14 mouse cellular contexts compared by ENCODE assay signal in the genomic region with DNA sequence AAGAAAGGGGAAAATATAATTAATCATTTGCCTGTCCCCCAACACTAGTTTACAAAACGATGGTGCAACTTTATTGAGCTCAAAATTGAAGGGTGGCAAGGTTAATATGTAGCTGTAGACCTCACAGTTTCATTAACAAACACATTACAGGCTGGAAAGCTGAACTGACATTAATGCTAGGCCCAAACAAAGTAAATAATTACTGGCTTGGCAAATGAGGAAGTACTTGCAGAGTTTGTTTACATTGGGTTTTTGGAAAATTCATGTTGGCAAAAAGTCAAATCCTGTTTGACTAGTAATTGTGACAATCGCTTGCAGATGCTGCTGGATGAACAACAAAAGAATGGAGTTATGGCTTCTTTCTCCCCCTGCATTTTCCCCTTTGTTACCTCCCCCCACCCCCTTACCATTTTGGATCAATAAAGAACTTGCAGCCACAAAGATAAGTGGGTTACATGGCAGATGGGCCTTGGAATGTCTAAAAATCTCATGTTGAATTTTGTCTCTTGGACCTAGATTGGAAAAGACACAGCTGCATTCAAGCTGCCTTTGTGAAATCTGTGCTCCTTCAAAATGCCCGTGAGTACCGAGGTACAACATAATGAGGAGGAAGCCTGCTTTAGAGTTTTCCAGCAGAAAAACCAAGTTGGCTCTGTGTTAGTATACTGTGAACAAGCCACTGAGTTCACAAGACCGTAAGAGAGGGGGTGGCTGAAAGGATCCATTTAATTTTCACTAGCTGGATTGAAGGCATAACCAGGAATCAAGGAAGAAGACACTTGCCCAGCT.
A peak's percentile ranks its signal among the peaks of the same experiment; 100 is the strongest.
DNase-seq lines count a peak whose midpoint lies in the region; ATAC-seq and TF ChIP-seq lines count a peak whose summit lies in the region.
"Had no signal": no experiment of that assay in that cellular context is flagged by ENCODE, and none has a peak within 500 bp of the region (broad histone marks: within the 10 kb centered on the region; RNA-seq: fewer than 3 reads in every experiment).

No protein-coding gene starts in this region.

- H3K79me2 ChIP-seq in liver, adult 2 months (ENCODE audit: control insufficient read depth, insufficient read depth, low read length) = no peaks in the 10 kb centered on the region

- peak; percentile 79 for DNase-seq in forebrain, embryonic 14.5 days (ENCODE audit: low spot score)
- DNase-seq in forebrain, embryonic 10.5 days (ENCODE audit: extremely low spot score, low spot score) = no peak
- peak; percentile 95 for DNase-seq in liver, adult 2 months (ENCODE audit: extremely low read depth, low read depth, low spot score)
- peak; percentile 71 for DNase-seq in brain, adult 2 months (ENCODE audit: low read depth, low spot score)
- peak; percentile 35 for DNase-seq in lung, postnatal 10 days
- no peak for DNase-seq in yolk sac, embryonic 10.5 days (ENCODE audit: low spot score)
- no peak for DNase-seq in embryo, embryonic 11 days
- DNase-seq: cerebellum, postnatal 10 days; gastrocnemius, postnatal 10 days had no signal

- no peak overlapping the region for H3K27ac ChIP-seq in forebrain, embryonic 14.5 days (ENCODE audit: low read depth, low read length)
- H3K27ac ChIP-seq in forebrain, embryonic 10.5 days = no peak overlapping the region
- H3K27ac ChIP-seq in liver, adult 2 months (replicated peaks; ENCODE audit: insufficient read depth, low read depth, low read length) = no peak overlapping the region
- no peak overlapping the region for H3K27ac ChIP-seq in liver, embryonic 12.5 days
- H3K27ac ChIP-seq: hindbrain, embryonic 12.5 days; macrophage had no signal

- no peaks in the 10 kb centered on the region for H3K36me3 ChIP-seq in forebrain, embryonic 14.5 days (ENCODE audit: control insufficient read depth, insufficient read depth, low read length)
- no peaks in the 10 kb centered on the region for H3K36me3 ChIP-seq in forebrain, embryonic 10.5 days (replicated peaks)
- no peaks in the 10 kb centered on the region for H3K36me3 ChIP-seq in liver, adult 2 months (ENCODE audit: control insufficient read depth, insufficient read depth, low read length)
- H3K36me3 ChIP-seq in liver, embryonic 12.5 days = no peaks in the 10 kb centered on the region
- H3K36me3 ChIP-seq: heart, embryonic 12.5 days; hindbrain, embryonic 12.5 days had no signal

- peaks cover 6% of the 10 kb centered on the region; the same call in 1 of the 2 replicates for H3K4me1 ChIP-seq in forebrain, embryonic 14.5 days (ENCODE audit: control insufficient read depth, insufficient read depth, low read length)
- H3K4me1 ChIP-seq in forebrain, embryonic 10.5 days = no peaks in the 10 kb centered on the region
- peaks cover 4% of the 10 kb centered on the region; the same call in 1 of the 2 replicates for H3K4me1 ChIP-seq in liver, adult 2 months (ENCODE audit: control insufficient read depth, insufficient read depth, low read length)
- no peaks in the 10 kb centered on the region for H3K4me1 ChIP-seq in liver, embryonic 12.5 days
- H3K4me1 ChIP-seq: heart, embryonic 12.5 days; hindbrain, embryonic 12.5 days had no signal

- 0 out of 2 replicates have a peak, but pooled peaks have one; percentile 44 for ATAC-seq in forebrain, embryonic 14.5 days
- no peak for ATAC-seq in liver, embryonic 12.5 days

- no peaks in the 10 kb centered on the region for H3K9me3 ChIP-seq in forebrain, embryonic 14.5 days (replicated peaks; ENCODE audit: control insufficient read depth, low read length)
- no peaks in the 10 kb centered on the region for H3K9me3 ChIP-seq in forebrain, embryonic 10.5 days
- H3K9me3 ChIP-seq in liver, embryonic 12.5 days (replicated peaks) = no peaks in the 10 kb centered on the region
- H3K9me3 ChIP-seq: heart, embryonic 12.5 days; hindbrain, embryonic 12.5 days had no signal

- H3K9ac ChIP-seq in forebrain, embryonic 14.5 days (ENCODE audit: low read length) = no peak overlapping the region
- H3K9ac ChIP-seq in liver, adult 2 months (ENCODE audit: low read depth, low read length) = no peak overlapping the region
- H3K9ac ChIP-seq in liver, embryonic 12.5 days = no peak overlapping the region
- H3K9ac ChIP-seq: heart, embryonic 12.5 days; hindbrain, embryonic 12.5 days had no signal

- H3K4me2 ChIP-seq in forebrain, embryonic 14.5 days (ENCODE audit: low read length) = no peak overlapping the region
- no peak overlapping the region for H3K4me2 ChIP-seq in liver, embryonic 12.5 days
- H3K4me2 ChIP-seq: heart, embryonic 12.5 days; hindbrain, embryonic 12.5 days had no signal

- H3K27me3 ChIP-seq in forebrain, embryonic 14.5 days (replicated peaks; ENCODE audit: control insufficient read depth, insufficient read depth, low read length) = no peaks in the 10 kb centered on the region
- H3K27me3 ChIP-seq in forebrain, embryonic 10.5 days (ENCODE audit: poor library complexity, severe bottlenecking) = no peaks in the 10 kb centered on the region
- H3K27me3 ChIP-seq in liver, adult 2 months (ENCODE audit: control insufficient read depth, insufficient read depth, low read length) = no peaks in the 10 kb centered on the region
- H3K27me3 ChIP-seq in liver, embryonic 12.5 days (replicated peaks) = no peaks in the 10 kb centered on the region
- H3K27me3 ChIP-seq: heart, embryonic 12.5 days; hindbrain, embryonic 12.5 days had no signal

- H3K4me3 ChIP-seq in forebrain, embryonic 14.5 days (ENCODE audit: low read depth, low read length) = no peak overlapping the region
- no peak overlapping the region for H3K4me3 ChIP-seq in forebrain, embryonic 10.5 days
- no peak overlapping the region for H3K4me3 ChIP-seq in liver, adult 2 months (ENCODE audit: insufficient read depth, low read depth, low read length)
- no peak overlapping the region for H3K4me3 ChIP-seq in liver, embryonic 12.5 days
- H3K4me3 ChIP-seq: erythroblast, embryonic 14.5 days; heart, embryonic 12.5 days; hindbrain, embryonic 12.5 days had no signal

- TF ChIP-seq POLR2A in liver, adult 2 months (IDR thresholded peaks at IDR 0.05; ENCODE audit: extremely low read depth, insufficient read depth, low read length) = no peak

- no peak for TF ChIP-seq CTCF in liver, adult 2 months (IDR thresholded peaks at IDR 0.05; ENCODE audit: low read depth, low read length)

- WGBS in forebrain, embryonic 14.5 days = 46% methylated on average over 5 of the region's 5 CpGs
- 84% methylated on average over 5 of the region's 5 CpGs for WGBS in forebrain, embryonic 10.5 days
- WGBS in liver, adult 2 months = 33% methylated on average over 5 of the region's 5 CpGs
- WGBS in liver, embryonic 12.5 days (ENCODE audit: insufficient replicate concordance) = 63% methylated on average over 5 of the region's 5 CpGs

Comparison
In these comparisons a context has a peak if more than half of its experiments do, and no peak if none do; other contexts are left out.
1. DNase-seq: peak in forebrain, embryonic 14.5 days (single experiment), liver, adult 2 months (single experiment), brain, adult 2 months (single experiment) and lung, postnatal 10 days (single experiment); none in forebrain, embryonic 10.5 days (single experiment), yolk sac, embryonic 10.5 days (single experiment) and embryo, embryonic 11 days (single experiment).